Mouse (Mus musculus) embryonic fibroblast, embryonic 13.5 days (primary cell): ENCODE measurements around the gene Fbxw4.

Experiments used
- CTCF ChIP-seq: IDR thresholded peaks from 2 replicates; pipeline ENCODE4 v1.5.1; 2011; ENCODE audit warnings: mild to moderate bottlenecking, control low read depth, low read length, moderate library complexity, borderline replicate concordance; ENCODE audit not compliant: insufficient read depth
- POLR2A ChIP-seq: IDR thresholded peaks from 2 replicates; pipeline ENCODE4 v1.6.1; 2011; ENCODE audit warnings: low read depth, mild to moderate bottlenecking, control low read depth, low read length, moderate library complexity

GRCm38 (mm10) chr19:45619744-45620501 is 40.2 kb downstream of the Fbxw4 start:
- TF ChIP-seq CTCF: no peak
- no peak for TF ChIP-seq POLR2A
